In the genomic region with DNA sequence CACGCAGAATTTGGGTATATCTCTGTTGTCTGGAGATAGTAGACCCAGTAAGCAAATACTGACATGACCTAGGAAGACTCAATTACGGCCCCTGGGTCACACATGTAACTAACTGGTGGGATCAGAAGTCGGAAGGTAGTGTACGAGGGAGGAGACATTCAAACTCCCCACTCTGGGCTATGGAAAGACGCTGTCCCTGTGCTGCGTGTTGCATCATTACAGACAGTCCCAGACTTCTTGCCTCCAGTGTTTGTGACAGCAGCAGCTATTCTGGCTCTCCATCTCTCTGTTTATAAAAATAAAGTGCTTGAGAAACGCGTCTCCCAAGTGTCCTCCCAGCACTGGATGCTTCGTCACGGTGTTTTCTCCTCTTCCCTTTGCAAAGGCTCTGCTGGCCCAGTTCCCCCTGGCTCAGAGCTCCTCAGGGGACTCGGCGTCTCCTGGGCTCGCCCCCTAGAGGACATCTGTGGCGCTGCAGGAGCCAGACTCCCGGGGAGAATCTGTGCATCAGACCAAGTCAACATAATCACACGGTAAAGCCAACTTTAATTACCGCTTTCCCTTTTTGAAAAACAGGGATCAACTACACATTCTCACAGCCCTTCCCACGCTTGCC, we compare ENCODE assay signal across 8 mouse cellular contexts. TPM values are rescaled to one million over a fixed set of nuclear protein-coding genes. Genes with fewer than 3 reads are reported as not detected.
DNase-seq lines count a peak whose midpoint lies in the region; ATAC-seq lines count a peak whose summit lies in the region.

No protein-coding gene starts in this region.

- WGBS in embryonic facial prominence, embryonic 14.5 days, result 13% methylated on average over 18 of the region's 18 CpGs
- 22% methylated on average over 18 of the region's 18 CpGs for WGBS in heart, embryonic 10.5 days
- 16% methylated on average over 18 of the region's 18 CpGs for WGBS in kidney, embryonic 15.5 days

- peak; percentile 86 for ATAC-seq in embryonic facial prominence, embryonic 14.5 days (ENCODE audit: low read depth)
- peak; percentile 70; the same call in 1 of the 2 replicates for ATAC-seq in kidney, embryonic 15.5 days (replicated peaks; ENCODE audit: low FRiP score)
- ATAC-seq in monocyte, adult 5-6 weeks (replicated peaks; ENCODE audit: insufficient number of reproducible peaks, low FRiP score, low TSS enrichment, poor library complexity, severe bottlenecking), result peak; percentile 95

- no peaks in the 10 kb centered on the region for H3K27me3 ChIP-seq in embryonic facial prominence, embryonic 14.5 days (replicated peaks; ENCODE audit: control insufficient read depth, insufficient read depth, low read length)
- no peaks in the 10 kb centered on the region for H3K27me3 ChIP-seq in heart, embryonic 10.5 days (ENCODE audit: insufficient read depth, poor library complexity, severe bottlenecking)
- H3K27me3 ChIP-seq in kidney, embryonic 15.5 days, result no peaks in the 10 kb centered on the region

- H3K4me3 ChIP-seq in embryonic facial prominence, embryonic 14.5 days (ENCODE audit: low read depth, low read length), result 0 out of 2 replicates have a peak overlapping the region, but pooled peaks have one; percentile 12
- H3K4me3 ChIP-seq in heart, embryonic 10.5 days, result peak overlapping the region; percentile 22
- no peak overlapping the region; the same call in 1 of the 2 replicates for H3K4me3 ChIP-seq in kidney, embryonic 15.5 days (replicated peaks)

- no peaks in the 10 kb centered on the region for H3K9me3 ChIP-seq in embryonic facial prominence, embryonic 14.5 days (ENCODE audit: control insufficient read depth, low read length)
- H3K9me3 ChIP-seq in heart, embryonic 10.5 days, result no peaks in the 10 kb centered on the region
- no peaks in the 10 kb centered on the region for H3K9me3 ChIP-seq in kidney, embryonic 15.5 days (replicated peaks)

- peak; percentile 85 for DNase-seq in 3T3-L1 (ENCODE audit: low read depth, low spot score)
- peak; percentile 89 to 94 for DNase-seq in adrenal gland, postnatal 36 days
- peak; percentile 91 for DNase-seq in embryonic facial prominence, embryonic 14.5 days (ENCODE audit: low spot score)
- DNase-seq in heart, embryonic 10.5 days (ENCODE audit: low spot score), result peak; percentile 83
- DNase-seq in liver, result peak; percentile 84
- DNase-seq in spleen, postnatal 36 days (ENCODE audit: low spot score in 2 of 2), result peak; percentile 77 to 82

- H3K36me3 ChIP-seq in embryonic facial prominence, embryonic 14.5 days (ENCODE audit: control insufficient read depth, insufficient read depth, low read length), result no peaks in the 10 kb centered on the region
- H3K36me3 ChIP-seq in heart, embryonic 10.5 days, result no peaks in the 10 kb centered on the region
- H3K36me3 ChIP-seq in kidney, embryonic 15.5 days, result no peaks in the 10 kb centered on the region

- H3K4me2 ChIP-seq in embryonic facial prominence, embryonic 14.5 days (ENCODE audit: low read depth, low read length), result peak overlapping the region; percentile 46
- peak overlapping the region; percentile 47 for H3K4me2 ChIP-seq in kidney, embryonic 15.5 days

- H3K27ac ChIP-seq in embryonic facial prominence, embryonic 14.5 days (replicated peaks; ENCODE audit: low read depth, low read length), result no peak overlapping the region
- no peak overlapping the region; the same call in 1 of the 2 replicates for H3K27ac ChIP-seq in heart, embryonic 10.5 days
- H3K27ac ChIP-seq in kidney, embryonic 15.5 days, result no peak overlapping the region

- no peak overlapping the region for H3K9ac ChIP-seq in embryonic facial prominence, embryonic 14.5 days (ENCODE audit: low read depth, low read length)
- no peak overlapping the region for H3K9ac ChIP-seq in kidney, embryonic 15.5 days

- H3K4me1 ChIP-seq in embryonic facial prominence, embryonic 14.5 days (ENCODE audit: control insufficient read depth, insufficient read depth, low read length), result 0 out of 2 replicates have a peak, but pooled peaks cover 11% of the 10 kb centered on the region
- H3K4me1 ChIP-seq in heart, embryonic 10.5 days, result peaks cover 16% of the 10 kb centered on the region
- H3K4me1 ChIP-seq in kidney, embryonic 15.5 days, result peaks cover 11% of the 10 kb centered on the region

RNA-seq across cellular contexts. Expression of a gene that starts 18.6 kb away (rescaled TPM):
- total RNA-seq in adrenal gland, postnatal 36 days (2021), result 10 to 100 TPM; 31.2 to 38.7 TPM
- 49.6 and 61.0 TPM in 2 replicates for polyA plus RNA-seq in embryonic facial prominence, embryonic 14.5 days (2014; fragmentation: Nextera tagmentation; extraction: Ambion mirVana)
- 46.7 TPM in 2 replicates for polyA plus RNA-seq in heart, embryonic 10.5 days (2016; fragmentation: Nextera tagmentation; extraction: Ambion mirVana)
- 66.2 and 68.0 TPM in 2 replicates for polyA plus RNA-seq in kidney, embryonic 15.5 days (2015; fragmentation: Nextera tagmentation; extraction: Ambion mirVana)
- 137 to 178 TPM (median 170 TPM) in 3 replicates for total RNA-seq in monocyte, adult 5-6 weeks (2017)
